Mouse (Mus musculus): ENCODE measurements around the gene Arfgap2.

DNA sequence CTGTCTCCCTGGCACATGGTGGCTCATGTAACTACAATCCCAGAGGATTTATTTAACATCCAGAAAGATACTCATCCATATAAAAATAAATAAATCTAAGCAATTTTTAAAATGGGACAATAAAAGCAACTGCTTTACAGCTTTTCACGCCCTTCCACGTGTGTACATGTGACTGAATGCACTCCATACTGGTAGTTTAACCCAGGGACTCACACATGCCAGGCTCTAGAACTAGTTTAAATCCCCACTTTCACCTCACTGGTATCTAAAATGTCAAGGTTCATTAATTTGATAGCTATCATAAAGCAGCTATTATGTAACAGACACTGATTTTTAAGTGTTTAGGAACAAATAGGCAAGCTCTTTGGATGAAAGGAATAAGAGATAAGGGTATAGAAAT is 57.1 kb downstream of the Arfgap2 start:
- TF ChIP-seq CTCF (IDR thresholded peaks at IDR 0.05; ENCODE audit: extremely low read depth, insufficient read depth, insufficient read length, insufficient replicate concordance) (no peak), POLR2A (IDR thresholded peaks at IDR 0.05; ENCODE audit: low read depth, low read length) (no peak)

Measured in spleen, adult 2 months (tissue).